Mouse (Mus musculus): Measurements from ENCODE around the gene Soga3.

GRCm38 (mm10) chr10:29142556-29143105 is 1.0 kb upstream of the Soga3 start:
- TF ChIP-seq CTCF (IDR thresholded peaks at IDR 0.05; ENCODE audit: control insufficient read depth, insufficient read depth, insufficient replicate concordance, low read depth, low read length) (no peak), POLR2A (IDR thresholded peaks at IDR 0.05; ENCODE audit: control insufficient read depth, low read depth, low read length) (no peak)

Data from testis, adult 2 months (tissue).